Mouse (Mus musculus): ENCODE measurements around the gene Gm49368. TPM values are rescaled to one million over a fixed set of nuclear protein-coding genes. Genes with fewer than 3 reads are reported as not detected.

Gm49368 gene
- polyA plus RNA-seq, 1 experiment from 2014 or later: not detected

Other genes with a start within 250 kb of the Gm49368 start
- 9.6 and 10.6 TPM in 2 replicates for gene Stx4a, start 238.4 kb upstream of the Gm49368 start, polyA plus RNA-seq (2014; fragmentation: Nextera tagmentation; extraction: Ambion mirVana)
- 59.7 and 66.2 TPM in 2 replicates for gene Stx1b, start 238.1 kb upstream of the Gm49368 start, polyA plus RNA-seq (2014; fragmentation: Nextera tagmentation; extraction: Ambion mirVana)
- gene Zfp646, start 186.5 kb upstream of the Gm49368 start, polyA plus RNA-seq (2014; fragmentation: Nextera tagmentation; extraction: Ambion mirVana): 11.6 and 12.3 TPM in 2 replicates
- 22.5 and 26.8 TPM in 2 replicates for gene Zfp668, start 185.9 kb upstream of the Gm49368 start, polyA plus RNA-seq (2014; fragmentation: Nextera tagmentation; extraction: Ambion mirVana)
- 0.83 and 1.1 TPM in 2 replicates for gene Prss53, start 171.7 kb upstream of the Gm49368 start, polyA plus RNA-seq (2014; fragmentation: Nextera tagmentation; extraction: Ambion mirVana)
- not detected in 2 replicates for gene Gm21974, start 167.2 kb upstream of the Gm49368 start, polyA plus RNA-seq (2014; fragmentation: Nextera tagmentation; extraction: Ambion mirVana)
- gene Vkorc1, start 167.1 kb upstream of the Gm49368 start, polyA plus RNA-seq (2014; fragmentation: Nextera tagmentation; extraction: Ambion mirVana): 71.9 and 81.8 TPM in 2 replicates
- 65.5 and 69.2 TPM in 2 replicates for gene Bckdk, start 158.6 kb upstream of the Gm49368 start, polyA plus RNA-seq (2014; fragmentation: Nextera tagmentation; extraction: Ambion mirVana)
- gene Kat8, start 150.2 kb upstream of the Gm49368 start, polyA plus RNA-seq (2014; fragmentation: Nextera tagmentation; extraction: Ambion mirVana): 42.1 and 46.0 TPM in 2 replicates
- 0.25 TPM in 2 replicates for gene Prss8, start 132.6 kb upstream of the Gm49368 start, polyA plus RNA-seq (2014; fragmentation: Nextera tagmentation; extraction: Ambion mirVana)
- 13.1 and 14.2 TPM in 2 replicates for gene Prss36, start 116.0 kb upstream of the Gm49368 start, polyA plus RNA-seq (2014; fragmentation: Nextera tagmentation; extraction: Ambion mirVana)
- gene Fus, start 95.2 kb upstream of the Gm49368 start, polyA plus RNA-seq (2014; fragmentation: Nextera tagmentation; extraction: Ambion mirVana): 39.0 and 44.2 TPM in 2 replicates
- gene Pycard, start 68.8 kb upstream of the Gm49368 start, polyA plus RNA-seq (2014; fragmentation: Nextera tagmentation; extraction: Ambion mirVana): 6.6 and 9.8 TPM in 2 replicates
- not detected in 2 replicates for gene Trim72, start 58.7 kb upstream of the Gm49368 start, polyA plus RNA-seq (2014; fragmentation: Nextera tagmentation; extraction: Ambion mirVana)
- gene Itgam, start within 50 bp of the Gm49368 start, polyA plus RNA-seq (2014; fragmentation: Nextera tagmentation; extraction: Ambion mirVana): 0.60 and 0.88 TPM in 2 replicates
- gene Itgax, start 66.9 kb downstream of the Gm49368 start, polyA plus RNA-seq (2014; fragmentation: Nextera tagmentation; extraction: Ambion mirVana): 0.09 TPM in 1 of 2 replicates, not detected in the other
- gene Itgad, start 91.7 kb downstream of the Gm49368 start, polyA plus RNA-seq (2014; fragmentation: Nextera tagmentation; extraction: Ambion mirVana): not detected in 2 replicates
- gene Cox6a2, start 143.7 kb downstream of the Gm49368 start, polyA plus RNA-seq (2014; fragmentation: Nextera tagmentation; extraction: Ambion mirVana): not detected in 2 replicates
- gene Armc5, start 174.7 kb downstream of the Gm49368 start, polyA plus RNA-seq (2014; fragmentation: Nextera tagmentation; extraction: Ambion mirVana): 9.1 and 10.7 TPM in 2 replicates
- gene 9130023H24Rik, start 175.3 kb downstream of the Gm49368 start, polyA plus RNA-seq (2014; fragmentation: Nextera tagmentation; extraction: Ambion mirVana): 7.4 and 8.7 TPM in 2 replicates
- gene Tgfb1i1, start 184.1 kb downstream of the Gm49368 start, polyA plus RNA-seq (2014; fragmentation: Nextera tagmentation; extraction: Ambion mirVana): 23.5 and 27.8 TPM in 2 replicates
- gene Slc5a2, start 203.0 kb downstream of the Gm49368 start, polyA plus RNA-seq (2014; fragmentation: Nextera tagmentation; extraction: Ambion mirVana): 0.23 TPM in 1 of 2 replicates, not detected in the other
- 23.6 and 23.9 TPM in 2 replicates for gene BC017158, start 235.5 kb downstream of the Gm49368 start, polyA plus RNA-seq (2014; fragmentation: Nextera tagmentation; extraction: Ambion mirVana)

Data from hindbrain, embryonic 14.5 days (tissue).